Mouse (Mus musculus) ovary, adult 18-20 months (tissue): Measurements from ENCODE around the gene Rhpn2.

ENCODE experiments used
- DNase-seq: peaks from one replicate; pipeline ENCODE4 v3.0.0; 2022; ENCODE audit warnings: low spot score, mixed read lengths

Rhpn2 gene

GRCm38 (mm10) chr7:35347918-35348700, 14.1 kb downstream of the Rhpn2 start:
- DNase-seq = no peak

GRCm38 (mm10) chr7:35349022-35349421, 15.1 kb downstream of the Rhpn2 start:
- no peak for DNase-seq

- no peak for DNase-seq
These were observed 16.1 kb downstream of the Rhpn2 start for GRCm38 (mm10) chr7:35349886-35350684.

- no peak for DNase-seq
These were observed 17.2 kb downstream of the Rhpn2 start for GRCm38 (mm10) chr7:35351155-35351554.

- no peak for DNase-seq
These were observed 19.3 kb downstream of the Rhpn2 start for GRCm38 (mm10) chr7:35353306-35353705.

GRCm38 (mm10) chr7:35355303-35355872, 21.4 kb downstream of the Rhpn2 start:
- DNase-seq = no peak

- DNase-seq = no peak
These were observed 23.7 kb downstream of the Rhpn2 start for GRCm38 (mm10) chr7:35357621-35358020.

GRCm38 (mm10) chr7:35362253-35362652, 28.3 kb downstream of the Rhpn2 start:
- no peak for DNase-seq

- DNase-seq = no peak
These were observed 28.9 kb downstream of the Rhpn2 start for GRCm38 (mm10) chr7:35362868-35363267.

GRCm38 (mm10) chr7:35365161-35365910, 31.4 kb downstream of the Rhpn2 start:
- DNase-seq = no peak

GRCm38 (mm10) chr7:35371096-35371495, 37.1 kb downstream of the Rhpn2 start:
- no peak for DNase-seq

- DNase-seq = no peak
These were observed 38.6 kb downstream of the Rhpn2 start for GRCm38 (mm10) chr7:35372483-35373017.

GRCm38 (mm10) chr7:35373146-35373989, 39.4 kb downstream of the Rhpn2 start:
- no peak for DNase-seq

GRCm38 (mm10) chr7:35374265-35374664, 40.3 kb downstream of the Rhpn2 start:
- no peak for DNase-seq

- DNase-seq = no peak
These were observed 42.7 kb downstream of the Rhpn2 start for GRCm38 (mm10) chr7:35376623-35377022.

- no peak for DNase-seq
These were observed 45.6 kb downstream of the Rhpn2 start for GRCm38 (mm10) chr7:35379492-35380119.

- DNase-seq = no peak
These were observed 46.4 kb downstream of the Rhpn2 start for GRCm38 (mm10) chr7:35380351-35380750.

GRCm38 (mm10) chr7:35381861-35382260, 47.9 kb downstream of the Rhpn2 start:
- no peak for DNase-seq

- DNase-seq = no peak
These were observed 48.9 kb downstream of the Rhpn2 start for GRCm38 (mm10) chr7:35382706-35383353.

- DNase-seq = no peak
These were observed 52.6 kb downstream of the Rhpn2 start for GRCm38 (mm10) chr7:35386525-35386952.
